Mouse (Mus musculus): Measurements from ENCODE around the gene Gm26965.
A peak's percentile ranks its signal among the peaks of the same experiment; 100 is the strongest.
"Not testable (repeated sequence)": the region's sequence is repeated elsewhere in the genome, so short reads cannot be mapped to it uniquely, and the experiment has no call there.

Gm26965 gene

DNA sequence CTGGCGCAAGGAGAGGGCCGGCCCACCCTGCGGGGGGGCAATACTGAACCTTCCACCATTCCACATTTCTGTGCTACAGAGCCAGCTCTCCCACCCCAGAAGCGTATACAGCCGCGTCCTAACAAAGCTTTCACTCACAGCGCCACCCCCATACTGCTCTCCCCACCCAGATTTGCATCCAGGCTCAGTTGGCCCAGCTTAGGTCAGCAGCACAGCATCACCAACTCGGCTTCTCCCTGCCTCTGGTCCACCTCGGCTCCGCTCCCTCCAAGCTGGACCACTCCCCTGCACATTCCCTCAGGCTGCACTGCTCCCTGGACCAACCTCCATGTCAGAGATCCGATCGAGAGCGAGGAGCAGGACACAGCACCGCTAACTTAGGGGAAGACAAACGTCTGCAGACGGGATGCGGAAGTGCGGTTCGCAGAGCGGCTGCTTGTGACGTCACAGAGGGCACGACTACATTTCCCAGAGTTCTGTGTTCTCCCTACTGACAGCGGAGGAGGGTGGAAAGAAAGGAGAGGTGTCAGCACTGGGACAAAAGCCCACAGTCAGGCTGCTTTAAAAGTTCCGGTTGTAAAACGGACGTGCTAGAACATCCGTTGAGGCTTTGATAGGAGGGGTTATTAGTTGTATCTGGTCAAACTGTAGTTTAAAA is at the start of gene Gm26965, which contains the start of gene Zfp87:
Gene Gm26965, minus strand, starts transcription at position 399 of the 658 bp plus-strand sequence.
Gene Zfp87, minus strand, starts transcription at position 425 of the 658 bp plus-strand sequence.
- peak; percentile 91 for DNase-seq

- DNase-seq, result no peak
Measured at GRCm38 (mm10) chr13:67572591-67573189, 46.7 kb upstream of the Gm26965 start.

DNA sequence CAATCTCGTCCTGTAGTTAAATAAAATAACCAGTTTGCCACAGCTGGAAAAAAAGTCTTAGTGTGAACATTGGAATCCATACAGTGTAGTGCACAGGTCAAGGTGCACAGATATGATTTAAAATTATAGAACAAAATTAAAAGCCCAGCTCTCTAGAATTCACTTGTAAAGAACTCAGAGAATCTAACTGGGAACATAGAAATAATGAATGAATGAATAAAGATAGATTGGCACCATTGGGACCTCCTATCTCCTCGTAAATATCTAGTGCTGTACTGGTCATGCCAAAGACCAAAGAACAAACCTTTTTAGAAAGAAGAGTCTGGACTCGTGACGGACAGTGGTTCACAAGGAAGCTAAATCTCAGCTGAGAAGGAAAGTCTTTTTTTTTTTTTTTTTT is 27.8 kb upstream of the Gm26965 start, which contains the start of gene Zfp748:
Gene Zfp748, minus strand, starts transcription at position 101 of the 400 bp plus-strand sequence.
- DNase-seq, result no peak

- DNase-seq, result peak; percentile 86
Measured at GRCm38 (mm10) chr13:67552505-67553346, 26.8 kb upstream of the Gm26965 start.

DNA sequence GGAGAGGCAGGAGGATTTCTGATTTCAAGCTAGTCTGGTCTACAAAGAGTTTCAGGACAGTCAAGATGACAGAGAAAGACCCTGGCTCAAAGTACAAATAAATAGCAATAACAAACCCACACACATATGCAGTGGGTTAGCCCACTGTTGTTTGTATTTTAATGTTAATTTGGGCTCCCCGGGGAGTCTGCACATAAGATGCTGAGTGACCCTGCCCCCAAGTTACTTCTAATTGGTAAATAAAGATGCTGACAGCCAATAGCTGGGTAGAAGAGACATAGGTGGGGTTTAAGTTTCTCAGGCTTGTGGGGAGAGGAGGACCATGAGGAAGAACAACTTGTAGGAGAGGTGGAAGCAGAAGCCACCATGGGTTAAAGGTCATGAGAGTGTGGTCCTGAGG is 20.0 kb upstream of the Gm26965 start:
- DNase-seq, result no peak

DNA sequence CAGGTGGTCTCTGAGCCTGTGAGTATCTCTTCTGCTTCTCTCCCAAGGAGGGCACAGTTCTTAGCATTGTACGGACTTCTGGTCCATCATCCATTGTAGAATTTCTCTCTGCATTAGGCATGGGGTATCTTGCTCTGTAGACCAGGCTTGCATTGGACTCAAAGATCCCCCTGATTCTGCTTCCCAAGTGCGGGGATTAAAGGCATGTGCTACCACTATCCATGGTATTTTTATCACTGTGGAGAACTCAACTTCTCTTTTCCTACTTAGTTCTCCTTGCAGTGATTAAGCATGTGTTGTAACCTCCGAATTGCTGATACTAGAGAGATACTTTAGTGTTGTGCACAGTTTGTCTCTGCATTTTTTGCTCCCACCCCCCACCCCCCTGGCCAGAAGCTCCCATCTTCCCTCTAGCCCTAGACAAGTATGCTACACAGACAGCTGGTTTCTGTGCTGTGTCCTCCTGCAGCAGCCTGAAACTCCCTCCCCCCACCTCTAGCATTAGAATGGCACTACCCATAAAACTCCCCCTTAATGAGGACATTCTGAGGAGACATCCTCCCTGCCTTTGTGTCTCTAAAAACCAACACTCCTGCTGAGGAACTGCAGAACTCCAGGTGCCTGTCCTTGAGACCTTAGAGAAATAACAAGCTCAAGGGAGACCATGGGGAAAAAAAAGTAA is 1.2 kb upstream of the Gm26965 start:
- no peak for DNase-seq

DNA sequence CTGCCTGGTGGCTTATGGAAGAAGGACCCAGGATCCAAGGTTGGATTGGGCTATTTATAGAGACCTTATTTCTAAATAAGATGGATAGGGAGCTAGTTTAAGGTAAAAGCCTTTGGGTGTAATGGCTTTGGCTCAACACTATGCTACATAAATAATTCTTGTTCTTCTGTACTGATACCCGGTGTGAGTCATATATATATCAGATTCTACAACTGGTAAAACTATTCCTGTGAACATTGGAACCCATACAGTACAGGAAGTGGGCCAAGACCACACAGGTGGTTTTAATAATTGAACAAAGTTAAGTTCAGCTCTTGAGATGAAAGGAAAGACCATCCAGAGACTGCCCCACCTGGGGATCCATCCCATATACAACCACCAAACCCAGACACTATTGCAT is 25.0 kb downstream of the Gm26965 start:
- DNase-seq, result no peak

- peak; percentile 81 for DNase-seq
Measured at GRCm38 (mm10) chr13:67500084-67500719, 25.7 kb downstream of the Gm26965 start, which contains the start of gene Zfp58. Zfp58 (minus strand) TSS chr13:67500555.

- no peak for DNase-seq
Measured at GRCm38 (mm10) chr13:67495631-67496030, 30.3 kb downstream of the Gm26965 start.

DNA sequence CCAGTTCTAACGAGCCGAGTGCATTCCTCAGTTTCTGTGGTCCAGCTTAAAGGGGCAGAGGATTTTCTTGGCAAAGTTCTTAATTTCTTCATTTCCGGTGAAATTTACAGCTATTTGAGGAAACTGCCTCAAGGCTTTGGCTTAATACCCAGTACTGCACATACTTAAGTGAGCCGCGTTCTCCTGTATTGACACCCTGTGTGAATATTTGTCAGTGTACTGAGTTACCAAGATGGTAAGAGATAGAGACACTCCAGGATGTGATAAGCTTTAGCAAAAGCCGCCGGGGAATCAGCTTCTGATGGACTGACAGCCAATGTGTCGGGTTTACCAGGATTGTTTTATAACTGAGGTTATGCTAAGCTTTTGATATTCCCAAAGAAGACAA is 41.5 kb downstream of the Gm26965 start:
- peak; percentile 14 for DNase-seq

GRCm38 (mm10) chr13:67483625-67484423 is 42.1 kb downstream of the Gm26965 start, which contains the start of gene Zfp874b:
Zfp874b (minus strand) TSS chr13:67484258.
- peak; percentile 88 for DNase-seq

DNA sequence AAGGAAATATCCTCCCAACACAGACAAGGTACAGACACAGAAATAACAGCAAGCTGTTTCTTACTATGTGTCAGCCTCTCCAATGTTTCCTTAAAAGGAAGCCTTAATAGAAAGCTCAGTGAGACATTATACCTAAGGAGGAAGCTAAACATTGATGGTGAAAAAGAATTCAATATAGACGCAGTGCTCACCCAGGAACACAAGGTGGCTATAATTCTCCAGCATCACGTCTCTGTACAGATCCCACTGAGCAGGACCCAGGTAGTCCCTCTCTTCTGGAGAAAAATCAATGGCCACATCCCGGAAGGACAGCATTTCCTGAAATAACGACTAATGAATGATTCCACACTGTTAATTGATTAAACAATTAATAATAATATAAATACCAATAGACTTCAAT is 44.4 kb downstream of the Gm26965 start:
- DNase-seq, result no peak

DNA sequence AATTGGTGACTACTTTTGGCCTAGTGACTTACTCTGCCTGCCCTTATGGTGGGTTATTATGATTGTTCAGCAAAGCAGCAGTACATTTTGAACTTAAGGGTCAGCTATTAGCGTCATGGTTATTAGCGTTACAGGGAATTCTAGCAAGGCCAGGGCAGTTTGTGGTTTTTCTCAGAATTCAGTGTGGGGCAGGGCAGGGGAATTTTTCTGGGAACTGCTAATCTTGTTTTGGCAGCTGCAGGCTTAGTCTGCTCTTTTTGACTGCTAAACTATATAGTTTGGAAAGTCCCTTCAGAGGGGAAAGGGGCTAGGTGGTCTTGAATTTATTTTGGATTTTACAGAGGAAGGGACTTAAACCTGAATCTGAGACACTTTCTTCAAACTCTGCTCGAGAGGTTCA is 56.7 kb downstream of the Gm26965 start:
- DNase-seq, result no peak

GRCm38 (mm10) chr13:67463506-67464185 is 62.3 kb downstream of the Gm26965 start:
- not testable (repeated sequence) for DNase-seq

- DNase-seq, result peak; percentile 11
Measured at GRCm38 (mm10) chr13:67452021-67452309, 74.0 kb downstream of the Gm26965 start.

DNA sequence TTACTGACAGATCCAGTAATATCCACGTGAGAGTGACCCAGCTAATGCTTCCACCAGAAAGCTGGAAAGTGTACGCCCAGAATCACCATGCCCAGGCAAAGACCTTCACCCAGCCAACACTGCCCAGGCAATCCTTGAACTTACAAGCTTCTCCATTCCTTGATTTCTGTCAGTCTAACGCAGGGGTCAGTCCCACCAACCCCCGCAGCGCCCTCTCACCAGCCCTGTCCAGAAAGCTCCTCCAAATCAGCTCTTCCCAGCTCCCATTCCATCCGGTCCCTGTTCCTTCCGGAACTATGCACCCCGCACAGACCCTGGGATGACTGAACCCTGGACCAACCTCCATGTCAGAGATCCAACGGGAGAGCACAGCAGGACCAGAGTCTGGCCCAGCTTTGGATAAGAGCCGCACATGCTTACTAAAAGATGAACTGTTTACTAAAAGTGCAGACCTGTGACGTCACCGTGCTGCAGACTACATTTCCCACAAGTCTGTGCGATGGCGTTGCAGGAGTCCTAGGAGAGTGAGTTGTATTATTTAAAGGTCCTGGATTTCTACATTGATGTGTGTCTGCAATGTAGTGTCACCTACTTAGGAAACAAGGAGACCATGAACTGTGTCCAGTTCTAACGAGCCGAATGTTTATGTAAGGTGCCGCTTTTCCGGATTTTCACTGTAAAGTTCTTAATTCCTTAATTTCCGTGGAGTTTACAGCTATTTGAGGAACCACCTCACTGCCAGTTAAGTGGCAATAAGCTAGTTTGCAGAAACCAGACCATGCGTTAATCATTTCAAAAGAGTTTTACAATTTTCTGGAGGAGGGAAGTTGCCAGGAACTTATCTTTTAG is 74.6 kb downstream of the Gm26965 start, which contains the start of gene Zfp874a:
Gene Zfp874a, minus strand, starts transcription at position 453 of the 849 bp plus-strand sequence.
- peak; percentile 90 for DNase-seq
